Mouse (Mus musculus) heart, embryonic 16.5 days (tissue): Measurements from ENCODE around the gene Surf1. TPM values are rescaled to one million over a fixed set of nuclear protein-coding genes. Genes with fewer than 3 reads are reported as not detected.

ENCODE experiments used
- ATAC-seq: fragments of 200-750 bp; cut with Nextera tagmentation; replicated peaks from 2 replicates; pipeline ENCODE4 v1.8.0; 2017; ENCODE audit warnings: moderate number of reproducible peaks; ENCODE audit not compliant: insufficient read depth, low FRiP score; ENCODE audit errors: extremely low read depth
- H3K27ac ChIP-seq: fragments of 300-500 bp; sonication (generic); 2 replicates; pipeline ENCODE4 v1.5.1; 2014; ENCODE audit warnings: mild to moderate bottlenecking, low read length, control low read depth, moderate library complexity
- H3K27me3 ChIP-seq: fragments of 300-500 bp; sonication (generic); 2 replicates; pipeline ENCODE4 v1.6.1; 2014; ENCODE audit warnings: low read length, mixed read lengths; ENCODE audit not compliant: control insufficient read depth, insufficient read depth
- H3K36me3 ChIP-seq: fragments of 300-500 bp; sonication (generic); 2 replicates; pipeline ENCODE4 v1.6.1; 2014; ENCODE audit not compliant: control insufficient read depth, insufficient read depth
- H3K4me1 ChIP-seq: fragments of 300-500 bp; sonication (generic); 2 replicates; pipeline ENCODE4 v1.6.1; 2014; ENCODE audit warnings: low read length, mixed read lengths; ENCODE audit not compliant: control insufficient read depth, insufficient read depth
- H3K4me2 ChIP-seq: fragments of 300-500 bp; sonication (generic); 2 replicates; pipeline ENCODE4 v1.6.1; 2014; ENCODE audit warnings: low read depth, mild to moderate bottlenecking, control low read depth, low read length
- H3K4me3 ChIP-seq: fragments of 300-500 bp; sonication (generic); 2 replicates; pipeline ENCODE4 v1.5.1; 2014; ENCODE audit warnings: mild to moderate bottlenecking, control low read depth, low read length
- H3K9ac ChIP-seq: fragments of 300-500 bp; sonication (generic); 2 replicates; pipeline ENCODE4 v1.6.1; 2014; ENCODE audit warnings: low read length, control low read depth
- H3K9me3 ChIP-seq: fragments of 300-500 bp; sonication (generic); replicated peaks from 2 replicates; pipeline ENCODE4 v1.6.1; 2016; ENCODE audit warnings: low read length; ENCODE audit not compliant: control insufficient read depth
- WGBS: fragments of 180-500 bp; shearing (Covaris S2); extraction: QIAGEN DNeasy Blood & Tissue Kit; methylation state at CpG from one replicate; pipeline ENCODE4 v1.1.7; 2014; 5-methylcytosine and 5-hydroxymethylcytosine counted together
- polyA plus RNA-seq: library from polyadenylated mRNA; unstranded; fragments of >200 nt; fragmentation: Nextera tagmentation; extraction: Ambion mirVana; gene quantifications from 2 replicates; pipeline ENCODE4 v1.2.1, GENCODE M21; 2015

The Surf1 gene
- 46.8 and 47.6 TPM in 2 replicates for polyA plus RNA-seq

DNA sequence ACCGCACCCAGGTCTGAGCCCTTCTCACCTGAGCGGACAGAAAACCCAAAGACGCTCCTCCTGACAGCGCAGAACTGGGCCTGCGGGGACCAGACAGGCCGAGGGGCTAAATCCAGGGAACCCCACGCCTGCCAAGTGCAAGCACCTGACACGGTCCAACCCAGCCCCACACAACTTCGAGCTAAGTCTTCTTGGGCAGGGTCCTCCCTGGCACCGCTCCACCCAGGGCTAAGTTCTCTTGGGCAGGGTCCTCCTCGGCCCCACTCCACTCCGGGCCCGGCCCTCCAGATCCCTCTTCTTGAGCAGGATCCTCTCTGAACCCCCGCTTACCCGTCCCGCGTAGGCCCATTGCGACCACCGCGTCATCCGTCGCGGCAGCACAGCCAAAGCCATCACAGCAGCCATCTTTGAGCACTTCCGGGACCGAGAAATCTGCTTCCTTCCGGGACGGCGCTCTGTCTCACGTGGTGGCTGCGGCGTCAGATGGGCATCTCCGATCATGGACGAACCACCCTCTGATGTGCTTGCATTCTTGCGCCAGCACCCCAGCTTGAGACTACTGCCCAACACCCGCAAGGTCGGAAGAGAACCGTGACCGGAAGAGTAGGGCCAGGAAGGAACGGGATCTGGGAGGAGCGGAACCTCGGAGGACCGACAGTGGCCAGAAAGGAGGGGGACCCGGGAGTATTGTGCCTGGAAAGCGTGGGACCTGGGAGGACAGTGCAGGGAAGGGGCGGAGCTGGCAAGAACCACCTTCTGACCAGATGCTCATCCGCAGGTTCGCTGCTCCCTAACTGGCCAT lies at the start of gene Surf1, which contains the start of gene Surf2:
Surf1 (minus strand) TSS at position 604 of the 802 bp plus-strand sequence.
Surf2 (plus strand) TSS at position 441 of the 802 bp plus-strand sequence.
- peak within 1 kb of the TSS; percentile 78 for H3K27ac ChIP-seq
- WGBS = 2% methylated on average over 47 of the region's 47 CpGs
- no peaks in the 10 kb centered on the region for H3K27me3 ChIP-seq
- peak; percentile 73 for ATAC-seq
- peak within 1 kb of the TSS; percentile 76 for H3K9ac ChIP-seq
- H3K36me3 ChIP-seq = peaks cover 50% of the 10 kb centered on the region
- H3K4me3 ChIP-seq = peak within 1 kb of the TSS; percentile 78
- peaks cover 28% of the 10 kb centered on the region for H3K4me1 ChIP-seq
- peak within 1 kb of the TSS; percentile 98 for H3K4me2 ChIP-seq
- H3K9me3 ChIP-seq = no peaks in the 10 kb centered on the region

DNA sequence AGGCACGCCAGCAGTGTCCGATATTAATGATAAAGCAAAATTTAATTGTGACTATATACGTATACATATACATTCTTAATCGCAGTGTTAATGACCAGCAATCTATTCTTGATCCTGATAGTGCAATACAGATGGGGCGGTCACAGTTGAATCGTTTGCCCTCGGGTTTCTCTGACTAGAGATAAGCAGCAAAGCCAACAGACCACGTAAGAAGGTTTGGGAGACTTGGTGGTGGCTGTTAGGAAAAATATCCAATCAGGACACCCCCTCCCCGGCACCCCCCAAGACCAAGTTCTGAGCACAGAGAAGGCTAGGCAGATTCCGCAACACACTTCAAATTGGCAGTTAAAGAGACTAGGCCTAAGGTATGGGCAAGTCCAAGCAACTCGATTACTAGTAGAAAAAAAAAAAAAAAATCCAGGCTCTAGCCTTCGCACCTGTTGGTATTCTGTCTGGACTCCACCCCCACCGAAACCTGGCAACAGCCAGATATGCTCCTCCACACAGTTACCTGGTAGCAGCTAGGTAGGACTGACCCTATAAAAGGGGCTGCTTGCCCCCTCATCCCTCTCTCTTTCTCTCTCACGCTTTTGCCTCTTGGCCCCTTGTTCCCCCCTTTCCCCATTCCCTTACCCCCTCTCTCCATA lies 48.5 kb upstream of the Surf1 start:
- H3K9ac ChIP-seq = peak overlapping the region; percentile 79
- H3K27ac ChIP-seq = peak overlapping the region; percentile 100
- H3K4me3 ChIP-seq = peak overlapping the region; percentile 78
- no peaks in the 10 kb centered on the region for H3K27me3 ChIP-seq
- 15% methylated on average over 14 of the region's 14 CpGs for WGBS
- peak overlapping the region; percentile 79 for H3K4me2 ChIP-seq
- peaks cover 17% of the 10 kb centered on the region for H3K4me1 ChIP-seq
- no peaks in the 10 kb centered on the region for H3K9me3 ChIP-seq
- ATAC-seq = no peak
- peaks cover 11% of the 10 kb centered on the region for H3K36me3 ChIP-seq

DNA sequence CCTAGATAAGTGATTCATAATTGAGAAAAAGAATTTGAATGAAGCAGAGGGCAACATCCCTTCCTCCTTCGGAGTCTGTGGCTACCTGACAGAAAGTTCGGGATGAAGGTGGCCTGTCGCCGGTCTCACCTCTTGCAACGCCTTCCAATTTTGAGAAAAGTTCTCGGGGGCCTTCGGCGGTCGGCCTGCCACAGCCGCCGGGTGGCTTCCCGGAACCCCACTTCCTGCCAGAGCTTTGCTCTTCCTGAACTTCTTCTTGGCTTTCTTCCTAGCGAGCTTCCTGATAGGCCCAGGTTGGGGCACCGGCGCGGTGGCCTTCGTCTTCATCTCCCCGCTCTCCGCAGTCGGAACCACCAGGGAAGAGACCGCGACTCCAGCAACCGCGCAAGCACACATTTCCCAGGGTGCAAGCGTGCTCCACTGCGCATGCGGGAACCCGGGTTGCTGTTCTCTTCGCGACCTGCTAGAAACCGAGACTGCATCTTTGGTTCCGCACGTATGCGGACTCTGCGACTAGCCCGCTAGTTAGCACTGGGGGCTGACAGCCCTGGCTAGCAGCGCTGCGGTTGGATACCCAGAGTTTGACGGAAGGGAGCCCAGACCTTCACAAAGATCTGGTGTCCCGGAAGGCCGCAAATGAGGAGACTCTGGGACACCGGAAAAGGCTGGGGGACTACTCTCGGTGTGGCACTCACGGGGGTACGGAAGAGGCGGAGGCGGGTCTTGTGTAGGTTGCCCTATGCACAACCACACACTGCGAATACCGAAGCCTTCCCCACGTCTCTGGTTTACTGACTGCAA lies 47.8 kb upstream of the Surf1 start, which contains the start of gene Rexo4:
Rexo4 (minus strand) TSS at position 464 of the 801 bp plus-strand sequence.
- Histone ChIP-seq H3K9ac (peak within 1 kb of the TSS; percentile 79), H3K4me1 (peaks cover 17% of the 10 kb centered on the region), H3K36me3 (peaks cover 13% of the 10 kb centered on the region), H3K27me3 (no peaks in the 10 kb centered on the region), H3K4me2 (peak within 1 kb of the TSS; percentile 79), H3K9me3 (no peaks in the 10 kb centered on the region), H3K27ac (peak within 1 kb of the TSS; percentile 100), H3K4me3 (peak within 1 kb of the TSS; percentile 78)
- peak; percentile 92 for ATAC-seq
- under 1% methylated on average over 50 of the region's 50 CpGs for WGBS

DNA sequence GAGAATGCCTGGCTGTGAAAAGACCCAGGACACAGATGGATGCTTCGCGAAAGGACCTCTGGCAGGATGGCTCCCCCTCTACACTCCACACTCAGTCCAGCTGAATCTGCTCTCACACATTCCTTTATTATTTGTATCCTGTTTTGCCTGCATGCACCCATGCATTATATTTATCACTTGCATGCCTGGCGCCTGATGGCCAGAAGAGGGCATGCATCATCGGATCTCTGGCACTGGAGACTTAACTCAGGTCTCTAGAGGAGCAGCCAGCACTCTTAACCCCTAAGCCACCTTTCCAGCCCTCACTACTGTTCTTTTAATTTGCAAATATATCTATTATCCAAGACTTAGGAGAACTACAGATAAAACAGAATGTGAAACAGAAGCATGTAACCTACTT lies 44.4 kb upstream of the Surf1 start:
- Histone ChIP-seq H3K9me3 (no peaks in the 10 kb centered on the region), H3K36me3 (peaks cover 39% of the 10 kb centered on the region), H3K27me3 (no peaks in the 10 kb centered on the region), H3K4me2 (no peak overlapping the region), H3K4me1 (peaks cover 17% of the 10 kb centered on the region), H3K27ac (no peak overlapping the region), H3K9ac (no peak overlapping the region), H3K4me3 (no peak overlapping the region)
- ATAC-seq = no peak
- 74% methylated on average over 4 of the region's 4 CpGs for WGBS

DNA sequence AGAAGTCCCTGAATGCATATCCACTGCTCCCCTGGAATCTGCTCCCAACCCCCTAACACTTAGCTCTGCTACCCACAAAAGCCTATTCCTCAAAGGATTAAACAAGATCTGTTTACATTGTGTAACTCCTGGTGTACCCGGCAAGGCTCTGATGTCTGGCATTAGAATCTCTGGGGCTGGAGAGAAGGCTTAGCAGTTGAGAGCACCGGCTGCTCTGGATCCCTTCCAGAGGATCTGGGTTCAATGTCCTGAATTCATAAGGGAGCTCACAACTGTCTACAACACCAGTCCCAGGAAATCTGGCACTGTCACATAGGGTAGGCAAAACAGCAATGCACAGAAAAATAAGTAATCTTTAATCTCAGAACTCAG lies 41.1 kb upstream of the Surf1 start:
- peaks cover 62% of the 10 kb centered on the region for H3K36me3 ChIP-seq
- H3K27ac ChIP-seq = no peak overlapping the region
- H3K4me2 ChIP-seq = no peak overlapping the region
- H3K4me1 ChIP-seq = peaks cover 5% of the 10 kb centered on the region
- H3K27me3 ChIP-seq = no peaks in the 10 kb centered on the region
- ATAC-seq = no peak
- H3K9ac ChIP-seq = no peak overlapping the region
- no peak overlapping the region for H3K4me3 ChIP-seq
- no peaks in the 10 kb centered on the region for H3K9me3 ChIP-seq
- 90% methylated on average over 2 of the region's 2 CpGs for WGBS

DNA sequence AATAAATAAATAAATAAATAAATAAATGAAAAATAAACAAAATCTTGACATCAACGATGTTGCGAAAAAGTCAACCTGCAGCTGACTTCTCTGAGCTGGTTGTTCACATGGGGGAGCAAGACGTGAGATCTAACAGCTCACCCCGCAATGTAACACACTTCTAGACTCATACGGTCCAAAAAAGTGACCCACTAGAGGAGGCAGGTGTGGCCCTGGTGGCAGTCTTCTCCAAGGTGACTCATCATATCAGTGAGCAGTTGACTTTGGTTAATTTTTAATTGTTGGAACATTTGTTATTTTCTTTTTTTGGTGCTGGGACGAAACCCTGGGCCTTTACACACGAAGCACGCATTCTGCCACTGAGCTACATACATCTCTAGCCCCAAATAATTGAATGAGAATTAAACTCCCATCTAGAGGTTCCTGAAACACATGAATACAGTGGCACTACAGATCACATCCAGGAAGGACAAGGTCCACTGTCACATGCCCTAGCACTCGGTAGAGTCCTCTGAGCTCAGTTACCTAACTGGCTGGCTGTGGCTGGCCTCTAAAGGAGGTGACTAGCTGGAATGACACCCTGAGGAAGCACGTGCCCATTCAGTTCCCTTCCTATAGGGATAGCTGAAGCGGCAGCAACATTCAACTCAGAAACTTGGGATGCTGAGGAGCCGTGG lies 40.6 kb upstream of the Surf1 start:
- 93% methylated on average over 12 of the region's 12 CpGs for WGBS
- peaks cover 62% of the 10 kb centered on the region for H3K36me3 ChIP-seq
- no peak overlapping the region for H3K27ac ChIP-seq
- H3K27me3 ChIP-seq = no peaks in the 10 kb centered on the region
- no peak overlapping the region for H3K4me3 ChIP-seq
- no peak for ATAC-seq
- no peaks in the 10 kb centered on the region for H3K9me3 ChIP-seq
- no peak overlapping the region for H3K9ac ChIP-seq
- peaks cover 3% of the 10 kb centered on the region for H3K4me1 ChIP-seq
- no peak overlapping the region for H3K4me2 ChIP-seq

DNA sequence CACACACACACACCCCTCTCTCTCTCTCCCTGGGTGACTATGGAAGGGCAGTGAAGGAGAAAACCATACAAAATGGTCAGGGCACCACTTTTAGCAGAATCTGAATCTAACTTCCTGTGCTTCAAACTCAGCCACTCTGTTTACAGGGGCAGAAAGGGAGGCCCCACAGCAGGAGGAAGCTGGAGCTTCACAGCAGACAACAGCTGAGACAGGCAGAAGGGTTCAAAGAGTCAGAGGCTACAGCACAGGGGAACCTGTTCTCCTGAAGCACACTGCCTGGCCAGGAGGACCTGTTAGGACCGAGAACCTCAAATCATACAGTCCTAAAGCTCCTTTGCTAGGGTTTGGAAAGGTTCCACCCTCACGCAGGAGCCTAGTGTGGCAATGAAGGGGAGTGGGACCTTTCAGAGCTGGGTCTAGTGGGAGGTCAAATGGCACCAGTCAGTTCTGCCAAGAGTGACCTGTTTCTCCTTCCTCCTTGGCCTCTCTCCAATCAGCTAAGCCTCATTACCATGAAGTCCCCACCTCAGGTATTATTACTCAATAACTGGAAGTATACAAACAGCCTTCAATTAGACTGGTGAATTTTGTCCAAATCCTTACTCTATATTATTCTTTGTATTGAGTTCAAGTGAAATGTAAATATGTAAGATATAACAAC lies 38.5 kb upstream of the Surf1 start:
- no peak for ATAC-seq
- Histone ChIP-seq H3K4me3 (no peak overlapping the region), H3K9me3 (no peaks in the 10 kb centered on the region), H3K9ac (no peak overlapping the region), H3K36me3 (peaks cover 54% of the 10 kb centered on the region), H3K4me2 (no peak overlapping the region), H3K27me3 (no peaks in the 10 kb centered on the region), H3K4me1 (no peaks in the 10 kb centered on the region), H3K27ac (no peak overlapping the region)
- WGBS = 89% methylated on average over 2 of the region's 2 CpGs

DNA sequence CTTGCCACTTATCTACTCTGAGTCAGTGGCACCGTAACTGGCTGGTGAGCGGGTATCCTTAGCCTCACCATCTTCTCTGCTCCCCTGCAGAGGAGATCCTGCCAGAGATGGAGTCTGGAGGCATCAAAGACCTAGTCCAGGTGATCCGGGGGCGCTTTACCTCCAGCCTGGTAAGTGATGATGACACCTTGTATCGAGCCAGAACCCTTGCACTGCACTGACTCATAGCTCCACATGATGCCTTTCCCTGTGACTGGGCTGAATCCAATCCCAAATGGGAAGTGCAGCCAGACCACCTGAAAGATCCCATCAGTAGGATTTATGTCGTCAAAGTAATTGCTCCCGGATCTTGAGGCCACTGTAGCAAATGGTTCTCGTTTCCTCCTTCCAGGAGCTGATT lies 36.5 kb upstream of the Surf1 start:
- Histone ChIP-seq H3K27me3 (no peaks in the 10 kb centered on the region), H3K9me3 (no peaks in the 10 kb centered on the region), H3K4me1 (no peaks in the 10 kb centered on the region), H3K4me3 (no peak overlapping the region), H3K9ac (no peak overlapping the region), H3K4me2 (no peak overlapping the region), H3K36me3 (peaks cover 43% of the 10 kb centered on the region), H3K27ac (no peak overlapping the region)
- no peak for ATAC-seq
- 85% methylated on average over 8 of the region's 8 CpGs for WGBS
